Mouse (Mus musculus): ENCODE measurements at regions not wholly inside any gene's neighbourhood (a gene's known extent, or its start where the extent isn't known, plus 50 kb on each side); places are given as distances from the start of the nearest gene placed in this dataset.

- Histone ChIP-seq H3K27ac (ENCODE audit: insufficient read depth, low read depth, low read length, poor library complexity, severe bottlenecking) (no peak overlapping the region), H3K4me3 (ENCODE audit: insufficient read depth in 1 of 2, low read depth in 1 of 2, low read length in 2 of 2, poor library complexity in 1 of 2, severe bottlenecking in 1 of 2) (no peak overlapping the region), H3K36me3 (ENCODE audit: control insufficient read depth, insufficient read depth, low read length, poor library complexity, severe bottlenecking) (no peaks in the 10 kb centered on the region), H3K9ac (ENCODE audit: insufficient read depth, low read depth, low read length, poor library complexity, severe bottlenecking) (no peak overlapping the region), H3K4me1 (ENCODE audit: control insufficient read depth in 2 of 2, insufficient read depth in 2 of 2, low read length in 2 of 2, poor library complexity in 1 of 2) (no peaks in the 10 kb centered on the region), H3K9me3 (ENCODE audit: control insufficient read depth, insufficient read depth, low read depth, low read length) (no peaks in the 10 kb centered on the region)
- in situ Hi-C loops (cut with MboI; ENCODE audit: low sequenced_read_pairs in 2 of 2, unreplicated experiment in 2 of 2) = no loop called here
- no peak for DNase-seq (ENCODE audit: low read depth, low spot score)
- TF ChIP-seq HCFC1 (IDR thresholded peaks at IDR 0.05; ENCODE audit: borderline replicate concordance, insufficient read depth, low read length) (no peak), MAFK (IDR thresholded peaks at IDR 0.05; ENCODE audit: insufficient read depth, low read depth, low read length) (no peak), ZNF384 (IDR thresholded peaks at IDR 0.05; ENCODE audit: low read depth, low read length) (no peak), CHD2 (IDR thresholded peaks at IDR 0.05; ENCODE audit: low read depth, low read length) (no peak), ZC3H11A (IDR thresholded peaks at IDR 0.05; ENCODE audit: borderline replicate concordance, low read depth, low read length) (no peak)
Measured at GRCm38 (mm10) chr12:25826451-25826850, 588.6 kb downstream of the Rnf144a start.

GRCm38 (mm10) chr12:25816248-25816647, 598.8 kb downstream of the Rnf144a start:
- Histone ChIP-seq H3K4me1 (ENCODE audit: control insufficient read depth in 2 of 2, insufficient read depth in 2 of 2, low read length in 2 of 2, poor library complexity in 1 of 2) (no peaks in the 10 kb centered on the region), H3K36me3 (ENCODE audit: control insufficient read depth, insufficient read depth, low read length, poor library complexity, severe bottlenecking) (no peaks in the 10 kb centered on the region), H3K9ac (ENCODE audit: insufficient read depth, low read depth, low read length, poor library complexity, severe bottlenecking) (no peak overlapping the region), H3K27ac (ENCODE audit: insufficient read depth, low read depth, low read length, poor library complexity, severe bottlenecking) (no peak overlapping the region), H3K9me3 (ENCODE audit: control insufficient read depth, insufficient read depth, low read depth, low read length) (no peaks in the 10 kb centered on the region), H3K4me3 (ENCODE audit: insufficient read depth in 1 of 2, low read depth in 1 of 2, low read length in 2 of 2, poor library complexity in 1 of 2, severe bottlenecking in 1 of 2) (no peak overlapping the region)
- in situ Hi-C loops (cut with MboI; ENCODE audit: low sequenced_read_pairs in 2 of 2, unreplicated experiment in 2 of 2) = no loop called here
- no peak for TF ChIP-seq ZC3H11A (IDR thresholded peaks at IDR 0.05; ENCODE audit: borderline replicate concordance, low read depth, low read length)
- no peak for TF ChIP-seq HCFC1 (IDR thresholded peaks at IDR 0.05; ENCODE audit: borderline replicate concordance, insufficient read depth, low read length)
- no peak for TF ChIP-seq CHD2 (IDR thresholded peaks at IDR 0.05; ENCODE audit: low read depth, low read length)
- no peak for TF ChIP-seq ZNF384 (IDR thresholded peaks at IDR 0.05; ENCODE audit: low read depth, low read length)
- no peak for TF ChIP-seq MAFK (IDR thresholded peaks at IDR 0.05; ENCODE audit: insufficient read depth, low read depth, low read length)
- no peak for DNase-seq (ENCODE audit: low read depth, low spot score)

DNA sequence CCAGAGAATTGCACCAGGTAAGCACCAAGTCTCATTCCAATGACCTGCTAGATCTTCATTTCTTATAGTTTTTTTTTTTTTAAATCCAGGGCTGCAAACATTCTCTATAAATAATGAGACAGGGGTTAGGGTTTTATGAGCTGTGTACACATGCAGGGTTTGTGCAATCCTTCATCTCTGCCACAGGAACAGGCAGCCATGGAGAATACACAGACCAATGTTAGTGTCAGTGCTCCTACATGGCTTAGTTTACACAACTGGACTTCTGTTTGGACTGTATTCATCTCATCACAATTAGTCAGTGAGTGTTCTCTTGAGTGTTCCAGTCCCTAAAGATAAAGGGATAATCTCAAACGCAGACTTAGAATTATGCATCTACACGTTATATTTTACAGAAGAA, 620.0 kb downstream of the Rnf144a start:
- in situ Hi-C loops (cut with MboI; ENCODE audit: low sequenced_read_pairs in 2 of 2, unreplicated experiment in 2 of 2) = no loop called here

GRCm38 (mm10) chr12:25794571-25794970, 620.5 kb downstream of the Rnf144a start:
- no peaks in the 10 kb centered on the region for H3K36me3 ChIP-seq (ENCODE audit: control insufficient read depth, insufficient read depth, low read length, poor library complexity, severe bottlenecking)
- no peak overlapping the region for H3K9ac ChIP-seq (ENCODE audit: insufficient read depth, low read depth, low read length, poor library complexity, severe bottlenecking)
- no peaks in the 10 kb centered on the region for H3K4me1 ChIP-seq (ENCODE audit: control insufficient read depth in 2 of 2, insufficient read depth in 2 of 2, low read length in 2 of 2, poor library complexity in 1 of 2)
- H3K9me3 ChIP-seq (ENCODE audit: control insufficient read depth, insufficient read depth, low read depth, low read length) = no peaks in the 10 kb centered on the region
- no peak overlapping the region for H3K27ac ChIP-seq (ENCODE audit: insufficient read depth, low read depth, low read length, poor library complexity, severe bottlenecking)
- in situ Hi-C loops (cut with MboI; ENCODE audit: low sequenced_read_pairs in 2 of 2, unreplicated experiment in 2 of 2) = no loop called here
- no peak for TF ChIP-seq ZC3H11A (IDR thresholded peaks at IDR 0.05; ENCODE audit: borderline replicate concordance, low read depth, low read length)
- no peak for TF ChIP-seq HCFC1 (IDR thresholded peaks at IDR 0.05; ENCODE audit: borderline replicate concordance, insufficient read depth, low read length)
- no peak for TF ChIP-seq CHD2 (IDR thresholded peaks at IDR 0.05; ENCODE audit: low read depth, low read length)
- TF ChIP-seq ZNF384 (IDR thresholded peaks at IDR 0.05; ENCODE audit: low read depth, low read length) = no peak
- no peak for TF ChIP-seq MAFK (IDR thresholded peaks at IDR 0.05; ENCODE audit: insufficient read depth, low read depth, low read length)
- no peak overlapping the region for H3K4me3 ChIP-seq (ENCODE audit: insufficient read depth in 1 of 2, low read depth in 1 of 2, low read length in 2 of 2, poor library complexity in 1 of 2, severe bottlenecking in 1 of 2)
- DNase-seq (ENCODE audit: low read depth, low spot score) = no peak

More for the DNA sequence above, 620.0 kb downstream of the Rnf144a start:
- H3K27ac ChIP-seq (ENCODE audit: insufficient read depth, low read depth, low read length, poor library complexity, severe bottlenecking) = no peak overlapping the region
- no peaks in the 10 kb centered on the region for H3K4me1 ChIP-seq (ENCODE audit: control insufficient read depth in 2 of 2, insufficient read depth in 2 of 2, low read length in 2 of 2, poor library complexity in 1 of 2)
- no peaks in the 10 kb centered on the region for H3K36me3 ChIP-seq (ENCODE audit: control insufficient read depth, insufficient read depth, low read length, poor library complexity, severe bottlenecking)
- H3K4me3 ChIP-seq (ENCODE audit: insufficient read depth in 1 of 2, low read depth in 1 of 2, low read length in 2 of 2, poor library complexity in 1 of 2, severe bottlenecking in 1 of 2) = no peak overlapping the region
- TF ChIP-seq MAFK (IDR thresholded peaks at IDR 0.05; ENCODE audit: insufficient read depth, low read depth, low read length) = no peak
- no peak for TF ChIP-seq ZC3H11A (IDR thresholded peaks at IDR 0.05; ENCODE audit: borderline replicate concordance, low read depth, low read length)
- no peak for TF ChIP-seq ZNF384 (IDR thresholded peaks at IDR 0.05; ENCODE audit: low read depth, low read length)
- TF ChIP-seq CHD2 (IDR thresholded peaks at IDR 0.05; ENCODE audit: low read depth, low read length) = no peak
- DNase-seq (ENCODE audit: low read depth, low spot score) = no peak
- no peaks in the 10 kb centered on the region for H3K9me3 ChIP-seq (ENCODE audit: control insufficient read depth, insufficient read depth, low read depth, low read length)
- H3K9ac ChIP-seq (ENCODE audit: insufficient read depth, low read depth, low read length, poor library complexity, severe bottlenecking) = no peak overlapping the region

- H3K27ac ChIP-seq (ENCODE audit: insufficient read depth, low read depth, low read length, poor library complexity, severe bottlenecking) = no peak overlapping the region
- H3K9ac ChIP-seq (ENCODE audit: insufficient read depth, low read depth, low read length, poor library complexity, severe bottlenecking) = no peak overlapping the region
- no peak for DNase-seq (ENCODE audit: low read depth, low spot score)
- in situ Hi-C loops (cut with MboI; ENCODE audit: low sequenced_read_pairs in 2 of 2, unreplicated experiment in 2 of 2) = no loop called here
- no peaks in the 10 kb centered on the region for H3K4me1 ChIP-seq (ENCODE audit: control insufficient read depth in 2 of 2, insufficient read depth in 2 of 2, low read length in 2 of 2, poor library complexity in 1 of 2)
- TF ChIP-seq CHD2 (IDR thresholded peaks at IDR 0.05; ENCODE audit: low read depth, low read length) = no peak
- TF ChIP-seq ZC3H11A (IDR thresholded peaks at IDR 0.05; ENCODE audit: borderline replicate concordance, low read depth, low read length) = no peak
- no peak for TF ChIP-seq HCFC1 (IDR thresholded peaks at IDR 0.05; ENCODE audit: borderline replicate concordance, insufficient read depth, low read length)
- no peak for TF ChIP-seq ZNF384 (IDR thresholded peaks at IDR 0.05; ENCODE audit: low read depth, low read length)
- no peak for TF ChIP-seq MAFK (IDR thresholded peaks at IDR 0.05; ENCODE audit: insufficient read depth, low read depth, low read length)
- H3K9me3 ChIP-seq (ENCODE audit: control insufficient read depth, insufficient read depth, low read depth, low read length) = no peaks in the 10 kb centered on the region
- H3K36me3 ChIP-seq (ENCODE audit: control insufficient read depth, insufficient read depth, low read length, poor library complexity, severe bottlenecking) = no peaks in the 10 kb centered on the region
- no peak overlapping the region for H3K4me3 ChIP-seq (ENCODE audit: insufficient read depth in 1 of 2, low read depth in 1 of 2, low read length in 2 of 2, poor library complexity in 1 of 2, severe bottlenecking in 1 of 2)
Measured at GRCm38 (mm10) chr12:25792571-25793075, 622.4 kb downstream of the Rnf144a start.
